Mouse (Mus musculus): ENCODE results near the gene Rtraf. TPM values are rescaled to one million over a fixed set of nuclear protein-coding genes. Genes with fewer than 3 reads are reported as not detected.

The Rtraf gene
- polyA plus RNA-seq, 1 experiment = 161 TPM

DNA sequence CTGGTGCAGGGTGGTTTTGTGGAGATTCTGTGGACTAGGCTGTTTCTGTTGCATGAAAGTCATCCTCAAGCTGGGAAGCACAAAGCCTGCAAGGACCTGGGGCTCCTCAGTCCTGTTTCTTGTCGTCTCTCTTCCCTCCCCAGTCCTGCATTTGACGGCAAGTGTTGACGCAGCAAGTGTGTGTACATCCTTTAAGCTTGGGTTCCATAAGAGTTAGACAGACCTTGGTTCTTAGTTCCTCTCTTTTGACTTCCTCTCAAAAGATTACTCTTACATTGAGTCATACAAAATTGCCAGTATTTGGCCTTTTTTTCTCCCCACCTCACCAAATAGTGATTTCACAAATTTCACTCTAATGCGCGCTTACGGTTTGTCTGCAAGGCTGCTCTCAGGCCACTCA is 46.3 kb downstream of the Rtraf start:
- TF ChIP-seq MYOD1 (IDR thresholded peaks at IDR 0.05; ENCODE audit: control insufficient read depth in 1 of 3, insufficient read length in 2 of 3, low read depth in 2 of 3) (no peak), E2F4 (IDR thresholded peaks at IDR 0.05; ENCODE audit: insufficient read depth) (no peak), REST (IDR thresholded peaks at IDR 0.05; ENCODE audit: insufficient read depth, insufficient read length) (no peak), POLR2A (IDR thresholded peaks at IDR 0.05; ENCODE audit: insufficient read length, low read depth) (no peak), MAX (IDR thresholded peaks at IDR 0.05; ENCODE audit: low read depth) (no peak), TCF3 (IDR thresholded peaks at IDR 0.05; ENCODE audit: insufficient read length, low read depth) (no peak), SRF (IDR thresholded peaks at IDR 0.05; ENCODE audit: control insufficient read depth, insufficient read length, low read depth) (no peak), TCF12 (IDR thresholded peaks at IDR 0.05; ENCODE audit: insufficient read depth, poor library complexity, severe bottlenecking) (no peak), POLR2AphosphoS2 (IDR thresholded peaks at IDR 0.05; ENCODE audit: insufficient read length, low read depth) (no peak), MYOG (IDR thresholded peaks at IDR 0.05; ENCODE audit: control insufficient read depth in 1 of 3, insufficient read depth in 1 of 3, insufficient read length in 2 of 3, low read depth in 2 of 3) (no peak), CEBPB (IDR thresholded peaks at IDR 0.05; ENCODE audit: insufficient read depth, poor library complexity, severe bottlenecking) (no peak)
- no peak overlapping the region for H3K4me3 ChIP-seq
- H3K27me3 ChIP-seq (ENCODE audit: control insufficient read depth, insufficient read depth, insufficient read length) = no peaks in the 10 kb centered on the region
- H3K36me3 ChIP-seq (ENCODE audit: control insufficient read depth, insufficient read depth) = peaks cover 5% of the 10 kb centered on the region
- no peak overlapping the region for H3ac ChIP-seq (ENCODE audit: control insufficient read depth, insufficient read length)
- H3K4me2 ChIP-seq (ENCODE audit: low read depth) = no peak overlapping the region
- peaks cover 15% of the 10 kb centered on the region for H3K79me2 ChIP-seq (ENCODE audit: control insufficient read depth, insufficient read depth)

GRCm38 (mm10) chr14:19776890-19777289 is 46.7 kb downstream of the Rtraf start:
- Histone ChIP-seq H3K79me2 (ENCODE audit: control insufficient read depth, insufficient read depth) (peaks cover 19% of the 10 kb centered on the region), H3K36me3 (ENCODE audit: control insufficient read depth, insufficient read depth) (peaks cover 5% of the 10 kb centered on the region), H3K4me2 (ENCODE audit: low read depth) (no peak overlapping the region), H3K27me3 (ENCODE audit: control insufficient read depth, insufficient read depth, insufficient read length) (no peaks in the 10 kb centered on the region), H3ac (ENCODE audit: control insufficient read depth, insufficient read length) (no peak overlapping the region), H3K4me3 (no peak overlapping the region)
- TF ChIP-seq REST (IDR thresholded peaks at IDR 0.05; ENCODE audit: insufficient read depth, insufficient read length) (no peak), MAX (IDR thresholded peaks at IDR 0.05; ENCODE audit: low read depth) (no peak)

- Histone ChIP-seq H3K79me2 (ENCODE audit: control insufficient read depth, insufficient read depth) (peaks cover 19% of the 10 kb centered on the region), H3ac (ENCODE audit: control insufficient read depth, insufficient read length) (no peak overlapping the region), H3K4me2 (ENCODE audit: low read depth) (no peak overlapping the region), H3K36me3 (ENCODE audit: control insufficient read depth, insufficient read depth) (peaks cover 5% of the 10 kb centered on the region), H3K4me3 (no peak overlapping the region), H3K27me3 (ENCODE audit: control insufficient read depth, insufficient read depth, insufficient read length) (no peaks in the 10 kb centered on the region)
- TF ChIP-seq MYOG (IDR thresholded peaks at IDR 0.05; ENCODE audit: control insufficient read depth in 1 of 3, insufficient read depth in 1 of 3, insufficient read length in 2 of 3, low read depth in 2 of 3) = no peak
Observed at GRCm38 (mm10) chr14:19776179-19776578, 47.4 kb downstream of the Rtraf start.

DNA sequence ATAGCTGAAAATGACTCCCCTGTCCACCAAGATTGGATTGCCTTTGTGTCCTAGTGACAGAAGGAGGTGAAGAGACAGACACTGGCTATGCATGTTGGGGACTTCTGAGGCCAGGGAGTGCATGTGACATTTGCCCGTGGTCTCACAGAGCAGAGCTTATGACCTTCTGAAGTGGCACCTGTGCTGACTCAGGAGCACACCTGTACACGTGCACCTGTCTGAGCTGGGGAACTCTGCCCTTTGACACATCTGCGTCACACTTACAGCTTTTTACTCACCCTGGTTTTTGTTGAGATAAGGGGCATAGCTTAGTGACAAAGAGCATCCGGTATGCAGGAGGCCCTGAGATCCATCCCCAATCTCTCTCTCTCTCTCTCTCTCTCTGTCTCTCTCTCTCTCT is 48.1 kb downstream of the Rtraf start:
- Histone ChIP-seq H3K4me3 (no peak overlapping the region), H3K4me2 (ENCODE audit: low read depth) (no peak overlapping the region), H3K27me3 (ENCODE audit: control insufficient read depth, insufficient read depth, insufficient read length) (no peaks in the 10 kb centered on the region), H3K36me3 (ENCODE audit: control insufficient read depth, insufficient read depth) (peaks cover 5% of the 10 kb centered on the region), H3ac (ENCODE audit: control insufficient read depth, insufficient read length) (no peak overlapping the region), H3K79me2 (ENCODE audit: control insufficient read depth, insufficient read depth) (peaks cover 19% of the 10 kb centered on the region)
- TF ChIP-seq REST (IDR thresholded peaks at IDR 0.05; ENCODE audit: insufficient read depth, insufficient read length) = no peak
- TF ChIP-seq POLR2A (IDR thresholded peaks at IDR 0.05; ENCODE audit: insufficient read length, low read depth) = no peak
- TF ChIP-seq POLR2AphosphoS2 (IDR thresholded peaks at IDR 0.05; ENCODE audit: insufficient read length, low read depth) = no peak
- TF ChIP-seq MAX (IDR thresholded peaks at IDR 0.05; ENCODE audit: low read depth) = no peak
- no peak for TF ChIP-seq CEBPB (IDR thresholded peaks at IDR 0.05; ENCODE audit: insufficient read depth, poor library complexity, severe bottlenecking)
- TF ChIP-seq E2F4 (IDR thresholded peaks at IDR 0.05; ENCODE audit: insufficient read depth) = no peak
- no peak for TF ChIP-seq TCF12 (IDR thresholded peaks at IDR 0.05; ENCODE audit: insufficient read depth, poor library complexity, severe bottlenecking)
- TF ChIP-seq MYOG (IDR thresholded peaks at IDR 0.05; ENCODE audit: control insufficient read depth in 1 of 3, insufficient read depth in 1 of 3, insufficient read length in 2 of 3, low read depth in 2 of 3) = no peak
- no peak for TF ChIP-seq MYOD1 (IDR thresholded peaks at IDR 0.05; ENCODE audit: control insufficient read depth in 1 of 3, insufficient read length in 2 of 3, low read depth in 2 of 3)
- no peak for TF ChIP-seq SRF (IDR thresholded peaks at IDR 0.05; ENCODE audit: control insufficient read depth, insufficient read length, low read depth)
- TF ChIP-seq TCF3 (IDR thresholded peaks at IDR 0.05; ENCODE audit: insufficient read length, low read depth) = no peak
- TF ChIP-seq USF1 (IDR thresholded peaks at IDR 0.05; ENCODE audit: low read depth) = no peak

DNA sequence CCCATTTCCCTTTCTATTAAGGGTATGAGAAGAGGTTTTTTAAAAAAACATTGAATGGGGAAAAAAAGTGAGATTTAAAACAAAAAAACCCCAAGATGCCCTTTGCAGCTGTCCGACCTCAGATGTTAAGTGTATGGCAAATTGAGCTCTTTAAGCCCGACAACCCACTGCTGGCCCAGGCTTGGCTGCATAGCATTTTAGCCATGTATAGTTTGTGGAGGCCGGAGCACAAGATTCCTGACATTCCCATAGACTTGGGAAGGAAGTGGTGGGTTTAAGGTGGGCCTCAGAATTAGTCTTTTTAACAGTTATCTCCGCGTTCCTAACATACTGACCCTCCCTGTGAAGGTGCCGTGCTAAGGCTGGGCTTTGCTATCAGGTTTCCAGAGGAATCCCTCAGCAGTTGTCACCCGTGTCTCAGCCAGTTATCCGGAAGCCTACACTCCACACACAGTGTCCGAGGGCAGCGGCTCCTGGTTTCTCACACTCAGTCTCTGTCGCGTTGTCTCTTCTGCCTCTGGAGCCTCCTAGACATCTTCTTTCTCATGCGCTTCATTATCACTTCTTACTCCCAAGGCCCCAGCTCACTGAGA is 49.5 kb downstream of the Rtraf start:
- H3K4me2 ChIP-seq (ENCODE audit: low read depth) = no peak overlapping the region
- H3K27me3 ChIP-seq (ENCODE audit: control insufficient read depth, insufficient read depth, insufficient read length) = no peaks in the 10 kb centered on the region
- peak in 1 of 3 experiments; percentile 25 for TF ChIP-seq MYOD1 (IDR thresholded peaks at IDR 0.05; ENCODE audit: control insufficient read depth in 1 of 3, insufficient read length in 2 of 3, low read depth in 2 of 3)
- no peak for TF ChIP-seq MAX (IDR thresholded peaks at IDR 0.05; ENCODE audit: low read depth)
- TF ChIP-seq MYOG (IDR thresholded peaks at IDR 0.05; ENCODE audit: control insufficient read depth in 1 of 3, insufficient read depth in 1 of 3, insufficient read length in 2 of 3, low read depth in 2 of 3) = peak in 1 of 3 experiments; percentile 73
- H3K4me3 ChIP-seq = no peak overlapping the region
- no peak overlapping the region for H3ac ChIP-seq (ENCODE audit: control insufficient read depth, insufficient read length)
- H3K36me3 ChIP-seq (ENCODE audit: control insufficient read depth, insufficient read depth) = no peaks in the 10 kb centered on the region
- H3K79me2 ChIP-seq (ENCODE audit: control insufficient read depth, insufficient read depth) = peaks cover 19% of the 10 kb centered on the region
